Mouse (Mus musculus) heart, postnatal 0 days (tissue): ENCODE data around the gene Itgb5.

Source experiments
- CTCF ChIP-seq: IDR thresholded peaks from 2 replicates; pipeline ENCODE4 v1.5.1; 2016; ENCODE audit warnings: antibody characterized with exemption, control low read depth, low read depth
- EP300 ChIP-seq: IDR thresholded peaks from 2 replicates; pipeline ENCODE4 v1.6.1; 2016; ENCODE audit warnings: antibody characterized with exemption, low read depth

DNA sequence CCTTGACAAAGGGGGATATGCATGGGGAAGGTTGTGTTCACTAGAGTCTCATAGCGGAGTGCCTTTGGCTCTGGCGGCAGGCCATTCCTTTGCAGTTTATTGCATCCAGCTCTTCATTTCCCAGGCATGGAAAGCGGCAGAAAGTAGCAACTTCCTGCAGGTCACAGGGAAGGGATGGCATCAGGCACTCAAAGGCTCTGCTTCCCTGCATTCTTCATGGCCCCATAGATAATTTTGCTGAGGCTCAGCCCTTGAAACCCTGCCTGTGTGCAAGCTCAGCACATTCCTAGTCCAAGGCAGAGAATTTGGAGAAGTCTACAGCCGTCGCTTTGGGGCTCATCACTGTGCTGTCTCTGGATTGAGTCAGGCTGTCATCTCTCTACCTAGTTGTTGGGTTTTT lies 87.9 kb downstream of the Itgb5 start:
- TF ChIP-seq EP300: no peak
- no peak for TF ChIP-seq CTCF
